Mouse (Mus musculus) spleen, adult 2 months (tissue): Measurements from ENCODE around the gene Slco1a6. TPM values are rescaled to one million over a fixed set of nuclear protein-coding genes. Genes with fewer than 3 reads are reported as not detected.
"Not testable (repeated sequence)": the region's sequence is repeated elsewhere in the genome, so short reads cannot be mapped to it uniquely, and the experiment has no call there.

Experiments used
- DNase-seq, 2 experiments: peaks; one replicate each; pipeline versions ENCODE4 v3.0.0 to v3.0.0-alpha.2; 2012 to 2021; ENCODE audit warnings: low spot score in 2 of 2, low read depth in 1 of 2
- H3K27ac ChIP-seq: fragments of 200-500 bp; 2 replicates; pipeline ENCODE4 v1.5.1; 2012; ENCODE audit warnings: low read length, inconsistent platforms; ENCODE audit not compliant: insufficient read depth
- H3K27me3 ChIP-seq: fragments of 200-500 bp; 2 replicates; pipeline ENCODE4 v1.6.1; 2012; ENCODE audit warnings: mild to moderate bottlenecking, moderate library complexity, low read length, inconsistent platforms; ENCODE audit not compliant: control insufficient read depth, insufficient read depth
- H3K36me3 ChIP-seq: fragments of 200-500 bp; 2 replicates; pipeline ENCODE4 v1.6.1; 2012; ENCODE audit warnings: mild to moderate bottlenecking, low read length, inconsistent platforms; ENCODE audit not compliant: control insufficient read depth, insufficient read depth
- H3K4me1 ChIP-seq: fragments of 200-500 bp; 2 replicates; pipeline ENCODE4 v1.6.1; 2011; ENCODE audit warnings: inconsistent platforms; ENCODE audit not compliant: control insufficient read depth, insufficient read depth, insufficient read length
- H3K4me3 ChIP-seq: fragments of 200-500 bp; 2 replicates; pipeline ENCODE4 v1.5.1; 2011; ENCODE audit warnings: mild to moderate bottlenecking, inconsistent platforms; ENCODE audit not compliant: insufficient read depth, insufficient read length; ENCODE audit errors: extremely low read depth
- CTCF ChIP-seq: fragments of 200-500 bp; IDR thresholded peaks from 2 replicates; pipeline ENCODE4 v1.5.1; 2011; ENCODE audit warnings: mild to moderate bottlenecking, inconsistent platforms; ENCODE audit not compliant: insufficient read depth, insufficient read length, insufficient replicate concordance; ENCODE audit errors: extremely low read depth
- POLR2A ChIP-seq: fragments of 200-500 bp; IDR thresholded peaks from 2 replicates; pipeline ENCODE4 v1.6.1; 2011; ENCODE audit warnings: low read depth, low read length, inconsistent platforms
- WGBS: fragments of 180-500 bp; shearing (Covaris S2); methylation state at CpG from one replicate; pipeline ENCODE4 v1.1.7; 2018; 5-methylcytosine and 5-hydroxymethylcytosine counted together
- polyA plus RNA-seq: library from polyadenylated mRNA; depleted of rRNA; stranded (reverse); fragments of >200 nt; gene quantifications from 2 replicates; pipeline ENCODE4 v1.2.3, GENCODE M21; 2012; rRNA removed

Gene Slco1a6
- polyA plus RNA-seq = not detected in 2 replicates

- Histone ChIP-seq H3K4me1 (no peaks in the 10 kb centered on the region), H3K36me3 (no peaks in the 10 kb centered on the region), H3K27me3 (no peaks in the 10 kb centered on the region), H3K4me3 (no peak within 1 kb of the TSS), H3K27ac (no peak within 1 kb of the TSS)
- DNase-seq = no peak
- WGBS = 91% methylated on average over 4 of the region's 4 CpGs
- TF ChIP-seq POLR2A (no peak), CTCF (no peak)
Observed at GRCm38 (mm10) chr6:142208421-142208820, at the start of gene Slco1a6. Slco1a6 (minus strand) TSS chr6:142208521.

- H3K4me3 ChIP-seq, H3K27me3 ChIP-seq, H3K4me1 ChIP-seq, H3K27ac ChIP-seq, H3K36me3 ChIP-seq, DNase-seq: not testable (repeated sequence)
- 97% methylated on average over 1 of the region's 1 CpGs for WGBS
Observed at GRCm38 (mm10) chr6:142250738-142251307, 42.5 kb upstream of the Slco1a6 start.

GRCm38 (mm10) chr6:142245065-142245464, 36.7 kb upstream of the Slco1a6 start:
- no peaks in the 10 kb centered on the region for H3K27me3 ChIP-seq
- WGBS = 87% methylated on average over 5 of the region's 5 CpGs
- DNase-seq = no peak
- TF ChIP-seq POLR2A (no peak), CTCF (no peak)
- H3K4me1 ChIP-seq = no peaks in the 10 kb centered on the region
- H3K36me3 ChIP-seq = no peaks in the 10 kb centered on the region
- no peak overlapping the region for H3K27ac ChIP-seq
- H3K4me3 ChIP-seq = no peak overlapping the region

- WGBS = 69% methylated on average over 1 of the region's 1 CpGs
- Histone ChIP-seq H3K36me3 (no peaks in the 10 kb centered on the region), H3K27ac (no peak overlapping the region)
Observed at GRCm38 (mm10) chr6:142239468-142239867, 31.1 kb upstream of the Slco1a6 start.

GRCm38 (mm10) chr6:142220138-142220537, 11.8 kb upstream of the Slco1a6 start:
- TF ChIP-seq POLR2A (no peak), CTCF (no peak)
- Histone ChIP-seq H3K4me3 (no peak overlapping the region), H3K4me1 (no peaks in the 10 kb centered on the region), H3K27ac (no peak overlapping the region), H3K36me3 (no peaks in the 10 kb centered on the region), H3K27me3 (no peaks in the 10 kb centered on the region)
- DNase-seq = no peak

More at GRCm38 (mm10) chr6:142239468-142239867, 31.1 kb upstream of the Slco1a6 start:
- no peak for TF ChIP-seq CTCF
- no peak for TF ChIP-seq POLR2A
- Histone ChIP-seq H3K27me3 (no peaks in the 10 kb centered on the region), H3K4me3 (no peak overlapping the region), H3K4me1 (no peaks in the 10 kb centered on the region)
- no peak for DNase-seq

GRCm38 (mm10) chr6:142211821-142212220, 3.5 kb upstream of the Slco1a6 start:
- Histone ChIP-seq H3K36me3 (no peaks in the 10 kb centered on the region), H3K4me3 (no peak overlapping the region)
- TF ChIP-seq POLR2A (no peak), CTCF (no peak)

GRCm38 (mm10) chr6:142209749-142210148, 1.4 kb upstream of the Slco1a6 start:
- no peak overlapping the region for H3K27ac ChIP-seq
- no peak overlapping the region for H3K4me3 ChIP-seq
- H3K4me1 ChIP-seq = no peaks in the 10 kb centered on the region
- TF ChIP-seq CTCF (no peak), POLR2A (no peak)
- no peaks in the 10 kb centered on the region for H3K27me3 ChIP-seq
- no peaks in the 10 kb centered on the region for H3K36me3 ChIP-seq
- DNase-seq = no peak

More at GRCm38 (mm10) chr6:142211821-142212220, 3.5 kb upstream of the Slco1a6 start:
- no peaks in the 10 kb centered on the region for H3K27me3 ChIP-seq
- H3K27ac ChIP-seq = no peak overlapping the region
- H3K4me1 ChIP-seq = no peaks in the 10 kb centered on the region
- DNase-seq = no peak
